Mouse (Mus musculus) liver, postnatal 0 days (tissue): ENCODE results near the gene Prkcq.

Source experiments
- CTCF ChIP-seq: sonication (generic); IDR thresholded peaks from 2 replicates; pipeline ENCODE4 v1.5.1; 2016; ENCODE audit warnings: antibody characterized with exemption, low read depth
- EP300 ChIP-seq: IDR thresholded peaks from 2 replicates; pipeline ENCODE4 v1.6.1; 2016; ENCODE audit warnings: antibody characterized with exemption, low read depth, mild to moderate bottlenecking

- TF ChIP-seq CTCF: no peak
- TF ChIP-seq EP300: no peak
These were observed 108.3 kb downstream of the Prkcq start for GRCm38 (mm10) chr2:11280247-11280646.
